Mouse (Mus musculus) CH12.LX (cell line): ENCODE data around the gene Tpi1. TPM values are rescaled to one million over a fixed set of nuclear protein-coding genes. Genes with fewer than 3 reads are reported as not detected.
A peak's percentile ranks its signal among the peaks of the same experiment; 100 is the strongest.

Experiments
- DNase-seq: peaks from one replicate; pipeline ENCODE4 v3.0.0-alpha.2; 2013; ENCODE audit errors: extremely low read depth
- H3K27ac ChIP-seq: 2 replicates; pipeline ENCODE4 v1.5.1; 2012; ENCODE audit warnings: low read depth, mild to moderate bottlenecking, control low read depth, moderate library complexity; ENCODE audit not compliant: insufficient read depth
- H3K27me3 ChIP-seq: replicated peaks from 2 replicates; pipeline ENCODE3; 2012; ENCODE audit warnings: inconsistent platforms
- H3K36me3 ChIP-seq, 2 experiments: replicated peaks in 1 of 2; 2 replicates each; pipeline versions ENCODE3 to v1.6.1; 2012; ENCODE audit warnings: inconsistent platforms in 1 of 2, low read length in 1 of 2, mild to moderate bottlenecking in 1 of 2, mixed read lengths in 1 of 2, moderate library complexity in 1 of 2; ENCODE audit not compliant: control insufficient read depth in 1 of 2, insufficient read depth in 1 of 2
- H3K4me1 ChIP-seq, 2 experiments: 2 replicates each; pipeline ENCODE4 v1.6.1; 2012; ENCODE audit warnings: inconsistent platforms in 1 of 2, moderate library complexity in 1 of 2; ENCODE audit not compliant: insufficient read depth in 2 of 2, control insufficient read depth in 1 of 2
- H3K4me2 ChIP-seq: 2 replicates; pipeline ENCODE4 v1.6.1; 2012; ENCODE audit warnings: low read depth, mild to moderate bottlenecking, control low read depth; ENCODE audit not compliant: poor library complexity, insufficient read depth, severe bottlenecking
- H3K4me3 ChIP-seq, 3 experiments: fragments of 150-350 bp in 1 of 3; sonication (generic) in 1 of 3; replicated peaks in 1 of 3; 2 replicates each; pipeline versions ENCODE3 to v1.5.1; 2011 to 2012; ENCODE audit warnings: low read depth in 2 of 3, low read length in 2 of 3, mild to moderate bottlenecking in 2 of 3, moderate library complexity in 2 of 3, control low read depth in 1 of 3, improper control_type of control experiment in 1 of 3, inconsistent platforms in 1 of 3, mixed read lengths in 1 of 3; ENCODE audit not compliant: poor library complexity in 1 of 3
- H3K79me2 ChIP-seq: replicated peaks from 2 replicates; pipeline ENCODE4 v1.6.1; 2012; ENCODE audit warnings: mild to moderate bottlenecking, moderate library complexity; ENCODE audit not compliant: control insufficient read depth, poor library complexity, insufficient read depth, severe bottlenecking; ENCODE audit errors: extremely low read depth
- H3K9ac ChIP-seq: 2 replicates; pipeline ENCODE4 v1.6.1; 2012; ENCODE audit warnings: low read depth, mild to moderate bottlenecking, control low read depth, moderate library complexity; ENCODE audit not compliant: insufficient read depth
- H3K9me3 ChIP-seq: replicated peaks from 2 replicates; pipeline ENCODE3; 2012; ENCODE audit warnings: low read length, inconsistent platforms, mixed read lengths
- CHD2 ChIP-seq: IDR thresholded peaks from 2 replicates; pipeline ENCODE4 v1.6.1; 2011; ENCODE audit warnings: low read length, improper control_type of control experiment
- E2F4 ChIP-seq: IDR thresholded peaks from 2 replicates; pipeline ENCODE4 v1.6.1; 2011; ENCODE audit warnings: low read depth, low read length, improper control_type of control experiment; ENCODE audit not compliant: insufficient replicate concordance
- IRF4 ChIP-seq: IDR thresholded peaks from 2 replicates; pipeline ENCODE4 v1.6.1; 2014; ENCODE audit warnings: low read depth, mild to moderate bottlenecking, inconsistent platforms, low read length, improper control_type of control experiment
- KAT2A ChIP-seq: IDR thresholded peaks from 2 replicates; pipeline ENCODE4 v1.6.1; 2012; ENCODE audit warnings: low read length, improper control_type of control experiment, inconsistent platforms; ENCODE audit not compliant: insufficient replicate concordance
- MAX ChIP-seq: IDR thresholded peaks from 2 replicates; pipeline ENCODE4 v1.6.1; 2011; ENCODE audit warnings: low read length, improper control_type of control experiment
- NELFE ChIP-seq: IDR thresholded peaks from 2 replicates; pipeline ENCODE4 v1.6.1; 2011; ENCODE audit warnings: low read depth, low read length, improper control_type of control experiment
- NRF1 ChIP-seq: IDR thresholded peaks from 2 replicates; pipeline ENCODE4 v1.6.1; 2014; ENCODE audit warnings: low read depth, mild to moderate bottlenecking, inconsistent platforms, low read length, improper control_type of control experiment, moderate library complexity
- PAX5 ChIP-seq: IDR thresholded peaks from 2 replicates; pipeline ENCODE4 v1.6.1; 2012; ENCODE audit warnings: low read length, inconsistent platforms, mixed read lengths
- POLR2AphosphoS2 ChIP-seq: IDR thresholded peaks from 2 replicates; pipeline ENCODE4 v1.6.1; 2011; ENCODE audit warnings: low read depth, low read length, improper control_type of control experiment
- RAD21 ChIP-seq: IDR thresholded peaks from 2 replicates; pipeline ENCODE4 v1.6.1; 2011; ENCODE audit warnings: low read depth, mild to moderate bottlenecking, low read length, improper control_type of control experiment, moderate library complexity
- RCOR1 ChIP-seq: conservative IDR thresholded peaks from 2 replicates; pipeline ENCODE4 v1.6.1; 2012; ENCODE audit warnings: low read depth, mild to moderate bottlenecking, inconsistent platforms, low read length, improper control_type of control experiment
- SIN3A ChIP-seq: IDR thresholded peaks from 2 replicates; pipeline ENCODE4 v1.6.1; 2012; ENCODE audit warnings: low read length, improper control_type of control experiment, inconsistent platforms
- TCF12 ChIP-seq: IDR thresholded peaks from 2 replicates; pipeline ENCODE4 v1.6.1; 2014; ENCODE audit warnings: low read depth, mild to moderate bottlenecking, inconsistent platforms, low read length, improper control_type of control experiment
- UBTF ChIP-seq: IDR thresholded peaks from 2 replicates; pipeline ENCODE4 v1.6.1; 2012; ENCODE audit warnings: low read depth, mild to moderate bottlenecking, inconsistent platforms, low read length, improper control_type of control experiment, moderate library complexity
- USF2 ChIP-seq: conservative IDR thresholded peaks from 2 replicates; pipeline ENCODE4 v1.6.1; 2011; ENCODE audit warnings: low read depth, low read length, improper control_type of control experiment
- ZKSCAN1 ChIP-seq: IDR thresholded peaks from 2 replicates; pipeline ENCODE4 v1.6.1; 2012; ENCODE audit warnings: low read depth, inconsistent platforms, low read length, improper control_type of control experiment, borderline replicate concordance
- ZNF384 ChIP-seq: IDR thresholded peaks from 2 replicates; pipeline ENCODE4 v1.6.1; 2012; ENCODE audit warnings: low read depth, low read length, improper control_type of control experiment, inconsistent platforms
- dilution Hi-C: fragments of 300-500 bp; cut with MboI; formaldehyde crosslinking; loops from 2 replicates; pipeline ENCODE4 v1.14.3; 2020; ENCODE audit warnings: low sequenced_read_pairs; ENCODE audit not compliant: extremely low pct_unique_long_range_greater_than_20kb, extremely low pct_ligation_motif_present
- in situ Hi-C: fragments of 300-500 bp; cut with MboI; formaldehyde crosslinking; loops from 3 replicates; pipeline ENCODE4 v1.14.3; 2019; ENCODE audit warnings: low sequenced_read_pairs, low pct_ligation_motif_present, low pct_unique_long_range_greater_than_20kb, mixed read lengths
- polyA plus RNA-seq: library from polyadenylated mRNA; unstranded; fragments of >175 nt; gene quantifications from 2 replicates; pipeline ENCODE4 v1.2.1, GENCODE M21; 2012; ENCODE audit warnings: low read depth; ENCODE audit not compliant: insufficient read length
- total RNA-seq, 2 experiments: library from RNA; depleted of rRNA; stranded (reverse); fragments of 300-350 nt in 1 of 2; fragments of >200 nt in 1 of 2; gene quantifications; 2 replicates each; pipeline ENCODE4 v1.2.3; 2012 to 2014

The Tpi1 gene
- total and polyA plus RNA-seq, 3 experiments = 758 to 1,645 (median 1,303) TPM

GRCm38 (mm10) chr6:124767536-124767919, 46.6 kb downstream of the Tpi1 start:
- H3K9me3 ChIP-seq = no peaks in the 10 kb centered on the region
- peaks cover 10% of the 10 kb centered on the region for H3K27me3 ChIP-seq
- peaks cover 7 to 33% of the 10 kb centered on the region in 2 experiments for H3K4me1 ChIP-seq
- no peaks in the 10 kb centered on the region for H3K79me2 ChIP-seq
- H3K36me3 ChIP-seq = peaks cover 26 to 48% of the 10 kb centered on the region in 2 experiments
- dilution Hi-C loops = no loop called here
- H3K4me2 ChIP-seq = peak overlapping the region; percentile 80
- H3K9ac ChIP-seq = peak overlapping the region; percentile 63
- H3K4me3 ChIP-seq = peak overlapping the region; percentile 57 to 98 (median 67)
- in situ Hi-C loops = no loop called here
- no peak for TF ChIP-seq ZKSCAN1
- TF ChIP-seq KAT2A = no peak
- TF ChIP-seq RCOR1 = no peak
- no peak for TF ChIP-seq MAX
- no peak for TF ChIP-seq PAX5
- no peak for TF ChIP-seq CHD2
- no peak for TF ChIP-seq POLR2AphosphoS2
- no peak for TF ChIP-seq NRF1
- no peak for TF ChIP-seq E2F4
- TF ChIP-seq NELFE = no peak
- no peak for TF ChIP-seq IRF4
- no peak for TF ChIP-seq ZNF384
- no peak for TF ChIP-seq USF2
- no peak for TF ChIP-seq SIN3A
- TF ChIP-seq UBTF = no peak
- no peak for TF ChIP-seq RAD21
- DNase-seq = no peak
- peak overlapping the region; percentile 34 for H3K27ac ChIP-seq

GRCm38 (mm10) chr6:124765951-124766350, 48.1 kb downstream of the Tpi1 start:
- peaks cover 7 to 33% of the 10 kb centered on the region in 2 experiments for H3K4me1 ChIP-seq
- H3K9ac ChIP-seq = no peak overlapping the region
- H3K4me3 ChIP-seq = no peak overlapping the region
- peaks cover 31 to 63% of the 10 kb centered on the region in 2 experiments for H3K36me3 ChIP-seq
- peaks cover 6% of the 10 kb centered on the region for H3K27me3 ChIP-seq
- dilution Hi-C loops = no loop called here
- TF ChIP-seq TCF12 = no peak
- no peak for TF ChIP-seq RCOR1
- TF ChIP-seq, all 38 proteins: peak for 0
- in situ Hi-C loops = no loop called here
- Histone ChIP-seq H3K79me2 (no peaks in the 10 kb centered on the region), H3K9me3 (no peaks in the 10 kb centered on the region), H3K27ac (no peak overlapping the region), H3K4me2 (no peak overlapping the region)
- no peak for DNase-seq

Other genes starting within 250 kb of the Tpi1 start
Only the 20 nearest of the 26 such genes appear.
- gene Lpcat3, start 151.3 kb downstream of the Tpi1 start, total RNA-seq (2012; rRNA removed) = 52.9 and 53.4 TPM in 2 replicates
- 68.0 and 77.0 TPM in 2 replicates for gene Lpcat3, start 151.3 kb downstream of the Tpi1 start, total RNA-seq (2014; rRNA removed)
- gene Lpcat3, start 151.3 kb downstream of the Tpi1 start, polyA plus RNA-seq = 86.9 and 113 TPM in 2 replicates
- 352 and 439 TPM in 2 replicates for gene Emg1, start 102.1 kb downstream of the Tpi1 start, total RNA-seq (2012; rRNA removed)
- 481 and 498 TPM in 2 replicates for gene Emg1, start 102.1 kb downstream of the Tpi1 start, total RNA-seq (2014; rRNA removed)
- 301 and 408 TPM in 2 replicates for gene Emg1, start 102.1 kb downstream of the Tpi1 start, polyA plus RNA-seq
- 440 and 578 TPM in 2 replicates for gene Phb2, start 102.0 kb downstream of the Tpi1 start, total RNA-seq (2012; rRNA removed)
- gene Phb2, start 102.0 kb downstream of the Tpi1 start, total RNA-seq (2014; rRNA removed) = 380 and 405 TPM in 2 replicates
- gene Phb2, start 102.0 kb downstream of the Tpi1 start, polyA plus RNA-seq = 623 and 694 TPM in 2 replicates
- 247 and 283 TPM in 2 replicates for gene Ptpn6, start 75.6 kb downstream of the Tpi1 start, total RNA-seq (2012; rRNA removed)
- 300 and 327 TPM in 2 replicates for gene Ptpn6, start 75.6 kb downstream of the Tpi1 start, total RNA-seq (2014; rRNA removed)
- 585 and 814 TPM in 2 replicates for gene Ptpn6, start 75.6 kb downstream of the Tpi1 start, polyA plus RNA-seq
- gene Grcc10, start 72.9 kb downstream of the Tpi1 start, total RNA-seq (2012; rRNA removed) = 146 and 197 TPM in 2 replicates
- 59.3 and 64.3 TPM in 2 replicates for gene Grcc10, start 72.9 kb downstream of the Tpi1 start, total RNA-seq (2014; rRNA removed)
- gene Grcc10, start 72.9 kb downstream of the Tpi1 start, polyA plus RNA-seq = 88.4 and 93.7 TPM in 2 replicates
- not detected in 2 replicates for gene Gm45234, start 58.3 kb downstream of the Tpi1 start, total RNA-seq (2012; rRNA removed)
- not detected in 2 replicates for gene Gm45234, start 58.3 kb downstream of the Tpi1 start, total RNA-seq (2014; rRNA removed)
- gene Gm45234, start 58.3 kb downstream of the Tpi1 start, polyA plus RNA-seq = not detected in 2 replicates
- 3.8 and 4.6 TPM in 2 replicates for gene Atn1, start 57.8 kb downstream of the Tpi1 start, total RNA-seq (2012; rRNA removed)
- gene Atn1, start 57.8 kb downstream of the Tpi1 start, total RNA-seq (2014; rRNA removed) = 0.50 and 1.7 TPM in 2 replicates
- gene Atn1, start 57.8 kb downstream of the Tpi1 start, polyA plus RNA-seq = 27.0 and 35.1 TPM in 2 replicates
- gene Eno2, start 44.6 kb downstream of the Tpi1 start, total RNA-seq (2012; rRNA removed) = 15.9 and 24.6 TPM in 2 replicates
- 20.8 and 26.7 TPM in 2 replicates for gene Eno2, start 44.6 kb downstream of the Tpi1 start, total RNA-seq (2014; rRNA removed)
- gene Eno2, start 44.6 kb downstream of the Tpi1 start, polyA plus RNA-seq = 23.1 and 23.6 TPM in 2 replicates
- not detected in 2 replicates for gene Lrrc23, start 34.6 kb downstream of the Tpi1 start, total RNA-seq (2012; rRNA removed)
- not detected in 2 replicates for gene Lrrc23, start 34.6 kb downstream of the Tpi1 start, total RNA-seq (2014; rRNA removed)
- 0.20 TPM in 1 of 2 replicates, not detected in the other for gene Lrrc23, start 34.6 kb downstream of the Tpi1 start, polyA plus RNA-seq
- gene Spsb2, start 5.6 kb downstream of the Tpi1 start, total RNA-seq (2012; rRNA removed) = 2.1 and 2.4 TPM in 2 replicates
- gene Spsb2, start 5.6 kb downstream of the Tpi1 start, total RNA-seq (2014; rRNA removed) = not detected in 2 replicates
- gene Spsb2, start 5.6 kb downstream of the Tpi1 start, polyA plus RNA-seq = 3.3 and 3.4 TPM in 2 replicates
- gene Usp5, start 15.2 kb upstream of the Tpi1 start, total RNA-seq (2012; rRNA removed) = 107 and 126 TPM in 2 replicates
- gene Usp5, start 15.2 kb upstream of the Tpi1 start, total RNA-seq (2014; rRNA removed) = 75.7 and 79.8 TPM in 2 replicates
- 96.5 and 103 TPM in 2 replicates for gene Usp5, start 15.2 kb upstream of the Tpi1 start, polyA plus RNA-seq
- gene Cdca3, start 15.3 kb upstream of the Tpi1 start, total RNA-seq (2012; rRNA removed) = 116 and 117 TPM in 2 replicates
- gene Cdca3, start 15.3 kb upstream of the Tpi1 start, total RNA-seq (2014; rRNA removed) = 188 and 229 TPM in 2 replicates
- gene Cdca3, start 15.3 kb upstream of the Tpi1 start, polyA plus RNA-seq = 171 and 224 TPM in 2 replicates
- gene Gnb3, start 26.0 kb upstream of the Tpi1 start, total RNA-seq (2012; rRNA removed) = 0.64 and 0.84 TPM in 2 replicates
- gene Gnb3, start 26.0 kb upstream of the Tpi1 start, total RNA-seq (2014; rRNA removed) = 1.6 and 2.2 TPM in 2 replicates
- 4.1 and 4.7 TPM in 2 replicates for gene Gnb3, start 26.0 kb upstream of the Tpi1 start, polyA plus RNA-seq
- gene P3h3, start 43.5 kb upstream of the Tpi1 start, total RNA-seq (2012; rRNA removed) = 0.13 and 0.34 TPM in 2 replicates
- gene P3h3, start 43.5 kb upstream of the Tpi1 start, total RNA-seq (2014; rRNA removed) = 0.19 TPM in 1 of 2 replicates, not detected in the other
- 0.31 and 0.44 TPM in 2 replicates for gene P3h3, start 43.5 kb upstream of the Tpi1 start, polyA plus RNA-seq
- 1.6 and 2.0 TPM in 2 replicates for gene Gpr162, start 49.7 kb upstream of the Tpi1 start, total RNA-seq (2012; rRNA removed)
- 0.48 and 0.97 TPM in 2 replicates for gene Gpr162, start 49.7 kb upstream of the Tpi1 start, total RNA-seq (2014; rRNA removed)
- 1.7 and 1.9 TPM in 2 replicates for gene Gpr162, start 49.7 kb upstream of the Tpi1 start, polyA plus RNA-seq
- 0.29 and 0.34 TPM in 2 replicates for gene Cd4, start 73.9 kb upstream of the Tpi1 start, total RNA-seq (2012; rRNA removed)
- 0.26 and 0.27 TPM in 2 replicates for gene Cd4, start 73.9 kb upstream of the Tpi1 start, total RNA-seq (2014; rRNA removed)
- gene Cd4, start 73.9 kb upstream of the Tpi1 start, polyA plus RNA-seq = 1.1 and 1.6 TPM in 2 replicates
- 1.2 and 1.9 TPM in 2 replicates for gene Lag3, start 97.4 kb upstream of the Tpi1 start, total RNA-seq (2012; rRNA removed)
- 0.32 and 0.52 TPM in 2 replicates for gene Lag3, start 97.4 kb upstream of the Tpi1 start, total RNA-seq (2014; rRNA removed)
- gene Lag3, start 97.4 kb upstream of the Tpi1 start, polyA plus RNA-seq = 1.5 and 2.0 TPM in 2 replicates
- gene Ptms, start 105.8 kb upstream of the Tpi1 start, total RNA-seq (2012; rRNA removed) = 11.0 and 12.8 TPM in 2 replicates
- gene Ptms, start 105.8 kb upstream of the Tpi1 start, total RNA-seq (2014; rRNA removed) = 7.0 and 8.1 TPM in 2 replicates
- 96.6 and 99.6 TPM in 2 replicates for gene Ptms, start 105.8 kb upstream of the Tpi1 start, polyA plus RNA-seq
- 116 and 129 TPM in 2 replicates for gene Mlf2, start 117.1 kb upstream of the Tpi1 start, total RNA-seq (2012; rRNA removed)
- gene Mlf2, start 117.1 kb upstream of the Tpi1 start, total RNA-seq (2014; rRNA removed) = 109 and 124 TPM in 2 replicates
- gene Mlf2, start 117.1 kb upstream of the Tpi1 start, polyA plus RNA-seq = 203 and 210 TPM in 2 replicates
- gene Cops7a, start 151.2 kb upstream of the Tpi1 start, total RNA-seq (2012; rRNA removed) = 85.6 and 104 TPM in 2 replicates
- gene Cops7a, start 151.2 kb upstream of the Tpi1 start, total RNA-seq (2014; rRNA removed) = 62.8 and 73.2 TPM in 2 replicates
- gene Cops7a, start 151.2 kb upstream of the Tpi1 start, polyA plus RNA-seq = 98.6 and 114 TPM in 2 replicates